8 mouse cellular contexts compared by ENCODE assay signal in the genomic region with DNA sequence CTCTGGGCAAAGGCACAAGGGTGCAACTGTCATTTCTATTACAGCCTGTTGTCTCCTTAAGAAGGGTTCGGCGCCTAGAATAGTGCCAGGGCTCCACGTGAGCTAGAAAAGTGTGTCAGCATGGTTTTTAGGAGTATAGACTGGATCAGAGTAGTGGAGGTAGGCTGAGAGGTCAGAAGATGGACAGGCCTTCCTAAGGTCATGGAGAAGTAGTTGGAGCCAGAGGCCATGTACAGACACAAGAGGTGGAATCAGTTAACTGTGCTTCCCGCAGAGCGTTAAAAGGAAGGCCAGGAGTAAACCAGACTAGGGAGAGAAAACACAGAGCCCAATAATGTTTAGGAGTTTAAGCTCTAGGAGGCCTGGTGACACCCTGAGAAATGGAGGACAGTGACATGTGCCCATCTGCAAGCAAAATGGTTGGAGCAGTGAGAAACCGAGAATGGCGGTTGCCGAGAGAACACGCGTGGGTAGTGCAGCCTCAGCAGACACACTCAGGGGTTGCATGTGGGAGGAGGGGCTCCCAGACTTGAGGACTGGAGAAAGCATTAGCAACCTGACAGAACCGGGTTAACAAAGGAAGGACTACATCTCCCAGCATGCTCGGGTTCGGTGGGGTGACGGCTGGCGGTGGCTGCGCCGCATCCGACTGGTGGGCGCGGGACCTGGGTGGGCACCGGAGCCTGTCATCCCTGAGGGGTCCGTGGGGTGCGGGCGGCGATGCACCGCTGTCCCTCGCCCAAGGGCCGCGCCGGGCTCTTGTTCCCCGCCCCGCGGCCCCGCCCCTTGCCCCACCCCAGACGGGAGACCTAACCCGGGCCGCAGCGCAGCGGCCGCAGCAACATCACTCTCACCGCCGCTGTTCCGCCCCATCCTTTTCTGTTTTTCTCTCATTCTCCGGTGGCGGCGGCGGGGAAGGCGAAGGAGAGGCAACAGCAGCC. TPM values are rescaled to one million over a fixed set of nuclear protein-coding genes. Genes with fewer than 3 reads are reported as not detected.
DNase-seq lines count a peak whose midpoint lies in the region; ATAC-seq and TF ChIP-seq lines count a peak whose summit lies in the region.

A gene (plus strand): TSS at position 625 of the 941 bp plus-strand sequence.

- peak; percentile 80 for ATAC-seq in CD4-positive, CD25-positive, alpha-beta regulatory T cell, adult 4 months
- ATAC-seq in forebrain, embryonic 12.5 days (ENCODE audit: low FRiP score) = peak; percentile 96
- ATAC-seq in heart, postnatal 0 days (ENCODE audit: insufficient read depth, low read depth) = peak; percentile 72
- ATAC-seq in liver, embryonic 14.5 days (ENCODE audit: insufficient read depth) = peak; percentile 62
- peak; percentile 95 for ATAC-seq in neural tube, embryonic 11.5 days (ENCODE audit: insufficient read depth, low FRiP score, low TSS enrichment)

- peak; percentile 39 for DNase-seq in heart, postnatal 0 days (ENCODE audit: low spot score)
- peak; percentile 62 to 75 for DNase-seq in kidney, postnatal 36 days
- DNase-seq in liver, embryonic 14.5 days (ENCODE audit: low read depth in 3 of 3, low spot score in 3 of 3) = no peak
- peak; percentile 90 for DNase-seq in neural tube, embryonic 11.5 days (ENCODE audit: low spot score)
- DNase-seq in telencephalon, adult 2 months (ENCODE audit: low read depth, low spot score) = peak; percentile 86

- peak within 1 kb of the TSS; percentile 84 for H3K4me3 ChIP-seq in brown adipose tissue, adult 24 weeks (ENCODE audit: insufficient read depth, low read depth, low read length)
- H3K4me3 ChIP-seq in forebrain, embryonic 12.5 days (replicated peaks) = peak within 1 kb of the TSS; percentile 75
- H3K4me3 ChIP-seq in heart, postnatal 0 days (ENCODE audit: low read depth, low read length) = peak within 1 kb of the TSS; percentile 96
- peak within 1 kb of the TSS; percentile 55 to 63 for H3K4me3 ChIP-seq in liver, embryonic 14.5 days (ENCODE audit: insufficient read depth in 1 of 2, low read depth in 2 of 2, low read length in 2 of 2)
- peak within 1 kb of the TSS; percentile 77 for H3K4me3 ChIP-seq in neural tube, embryonic 11.5 days (ENCODE audit: low read depth, low read length)

- TF ChIP-seq CTCF in heart, postnatal 0 days (IDR thresholded peaks at IDR 0.05; ENCODE audit: low read depth) = no peak
- no peak for TF ChIP-seq CTCF in liver, embryonic 14.5 days (IDR thresholded peaks at IDR 0.05; ENCODE audit: low read depth)

- peak within 1 kb of the TSS; percentile 90 for H3K9ac ChIP-seq in forebrain, embryonic 12.5 days
- peak within 1 kb of the TSS; percentile 69 for H3K9ac ChIP-seq in heart, postnatal 0 days (replicated peaks; ENCODE audit: low read depth, low read length)
- peak within 1 kb of the TSS; percentile 48; the same call in 1 of the 2 replicates for H3K9ac ChIP-seq in liver, embryonic 14.5 days (replicated peaks)
- H3K9ac ChIP-seq in neural tube, embryonic 11.5 days (ENCODE audit: low read length) = peak within 1 kb of the TSS; percentile 87

- peak within 1 kb of the TSS; percentile 83 for H3K4me2 ChIP-seq in forebrain, embryonic 12.5 days
- peak within 1 kb of the TSS; percentile 100 for H3K4me2 ChIP-seq in heart, postnatal 0 days (ENCODE audit: low read depth, low read length)
- peak within 1 kb of the TSS; percentile 76 for H3K4me2 ChIP-seq in liver, embryonic 14.5 days (ENCODE audit: low read depth)
- H3K4me2 ChIP-seq in neural tube, embryonic 11.5 days (ENCODE audit: low read depth) = peak within 1 kb of the TSS; percentile 90

- H3K9me3 ChIP-seq in forebrain, embryonic 12.5 days = peaks cover 11% of the 10 kb centered on the region; the same call in 1 of the 2 replicates
- H3K9me3 ChIP-seq in heart, postnatal 0 days (replicated peaks; ENCODE audit: control insufficient read depth, low read length) = no peaks in the 10 kb centered on the region
- no peaks in the 10 kb centered on the region for H3K9me3 ChIP-seq in liver, embryonic 14.5 days (ENCODE audit: control insufficient read depth, low read length)
- H3K9me3 ChIP-seq in neural tube, embryonic 11.5 days (ENCODE audit: control insufficient read depth, low read length) = peaks cover 3% of the 10 kb centered on the region; the same call in 1 of the 2 replicates

- WGBS in forebrain, embryonic 12.5 days = 11% methylated on average over 30 of the region's 48 CpGs
- WGBS in heart, postnatal 0 days = 8% methylated on average over 40 of the region's 48 CpGs
- 8% methylated on average over 46 of the region's 48 CpGs for WGBS in liver, embryonic 14.5 days (ENCODE audit: insufficient replicate concordance)
- WGBS in neural tube, embryonic 11.5 days = 10% methylated on average over 31 of the region's 48 CpGs

- H3K4me1 ChIP-seq in brown adipose tissue, adult 24 weeks (ENCODE audit: control insufficient read depth, insufficient read depth, insufficient read length, low read length) = peaks cover 6% of the 10 kb centered on the region; the same call in 1 of the 2 replicates
- H3K4me1 ChIP-seq in forebrain, embryonic 12.5 days = peaks cover 37% of the 10 kb centered on the region
- H3K4me1 ChIP-seq in heart, postnatal 0 days (ENCODE audit: control insufficient read depth, insufficient read depth) = peaks cover 8% of the 10 kb centered on the region; the same call in 1 of the 2 replicates
- no peaks in the 10 kb centered on the region for H3K4me1 ChIP-seq in liver, embryonic 14.5 days (replicated peaks; ENCODE audit: control insufficient read depth in 2 of 2, insufficient read depth in 2 of 2, low read length in 1 of 2)
- peaks cover 9% of the 10 kb centered on the region; the same call in 1 of the 2 replicates for H3K4me1 ChIP-seq in neural tube, embryonic 11.5 days (ENCODE audit: control insufficient read depth, insufficient read depth, low read length)

- H3K36me3 ChIP-seq in forebrain, embryonic 12.5 days (replicated peaks) = peaks cover 22% of the 10 kb centered on the region
- no peaks in the 10 kb centered on the region for H3K36me3 ChIP-seq in heart, postnatal 0 days (replicated peaks; ENCODE audit: control insufficient read depth, insufficient read depth, low read length)
- no peaks in the 10 kb centered on the region for H3K36me3 ChIP-seq in liver, embryonic 14.5 days (replicated peaks; ENCODE audit: control insufficient read depth, insufficient read depth, low read depth)
- H3K36me3 ChIP-seq in neural tube, embryonic 11.5 days (ENCODE audit: control insufficient read depth, insufficient read depth, low read length) = peaks cover 8% of the 10 kb centered on the region

- H3K27me3 ChIP-seq in forebrain, embryonic 12.5 days = no peaks in the 10 kb centered on the region; the same call in 1 of the 2 replicates
- no peaks in the 10 kb centered on the region for H3K27me3 ChIP-seq in heart, postnatal 0 days (ENCODE audit: control insufficient read depth, insufficient read depth, low read length)
- peaks cover 11% of the 10 kb centered on the region for H3K27me3 ChIP-seq in liver, embryonic 14.5 days (ENCODE audit: control insufficient read depth, insufficient read depth, low read length)
- no peaks in the 10 kb centered on the region for H3K27me3 ChIP-seq in neural tube, embryonic 11.5 days (ENCODE audit: control insufficient read depth, insufficient read depth, low read length)

- TF ChIP-seq EP300 in heart, postnatal 0 days (IDR thresholded peaks at IDR 0.05; ENCODE audit: low read depth) = no peak
- no peak for TF ChIP-seq EP300 in liver, embryonic 14.5 days (IDR thresholded peaks at IDR 0.05; ENCODE audit: low read depth)

- H3K27ac ChIP-seq in brown adipose tissue, adult 24 weeks (replicated peaks; ENCODE audit: low read depth, low read length) = no peak within 1 kb of the TSS
- peak within 1 kb of the TSS; percentile 92 for H3K27ac ChIP-seq in forebrain, embryonic 12.5 days
- peak within 1 kb of the TSS; percentile 25; the same call in 1 of the 2 replicates for H3K27ac ChIP-seq in heart, postnatal 0 days (ENCODE audit: low read depth)
- no peak within 1 kb of the TSS for H3K27ac ChIP-seq in liver, embryonic 14.5 days
- peak within 1 kb of the TSS; percentile 88 for H3K27ac ChIP-seq in neural tube, embryonic 11.5 days (ENCODE audit: low read depth, low read length)

RNA-seq across cellular contexts. Expression of the gene that starts here (rescaled TPM):
- polyA plus RNA-seq in CD4-positive, CD25-positive, alpha-beta regulatory T cell, adult 4 months (2017; shearing (Covaris generic)) = 1 to 10 TPM; 2.6 to 3.3 TPM
- polyA plus RNA-seq in brown adipose tissue, adult 24 weeks (2012; ENCODE audit: insufficient read depth, insufficient read length, missing spikeins) = 2.2 and 2.4 TPM in 2 replicates
- polyA plus RNA-seq in forebrain, embryonic 12.5 days (2016; fragmentation: Nextera tagmentation; extraction: Ambion mirVana) = 54.0 and 63.5 TPM in 2 replicates
- 4.3 and 8.3 TPM in 2 replicates for total RNA-seq in heart, postnatal 0 days (2014; rRNA removed; ENCODE audit: low replicate concordance)
- 2.4 and 2.9 TPM in 2 replicates for polyA plus RNA-seq in heart, postnatal 0 days (2015; fragmentation: Nextera tagmentation; extraction: Ambion mirVana)
- polyA plus RNA-seq in liver, embryonic 14.5 days (2012; rRNA removed) = 0.42 and 0.58 TPM in 2 replicates
- polyA plus RNA-seq in liver, embryonic 14.5 days (2014; fragmentation: Nextera tagmentation; extraction: Ambion mirVana) = 0.58 and 0.61 TPM in 2 replicates
- polyA plus RNA-seq in neural tube, embryonic 11.5 days (2014; fragmentation: Nextera tagmentation; extraction: Ambion mirVana) = 38.0 and 42.9 TPM in 2 replicates

Comparison
In these comparisons a context has a peak if more than half of its experiments do, and no peak if none do; other contexts are left out.
1. Peak in ATAC-seq, H3K4me3 ChIP-seq, H3K9ac ChIP-seq and H3K4me2 ChIP-seq in liver, embryonic 14.5 days; RNA of the gene not detected or under 1 TPM.
2. H3K27ac ChIP-seq: peak in forebrain, embryonic 12.5 days (single experiment), heart, postnatal 0 days (single experiment) and neural tube, embryonic 11.5 days (single experiment); none in brown adipose tissue, adult 24 weeks (single experiment) and liver, embryonic 14.5 days (single experiment).
3. DNase-seq: peak in heart, postnatal 0 days (single experiment), kidney, postnatal 36 days (2 of 2), neural tube, embryonic 11.5 days (single experiment) and telencephalon, adult 2 months (single experiment); none in liver, embryonic 14.5 days (0 of 3).
4. Peak in every context shown above with its lines, with median percentiles within 50 percentile points of each other: ATAC-seq, H3K4me3 ChIP-seq, H3K4me2 ChIP-seq and H3K9ac ChIP-seq.